Mouse (Mus musculus) spleen, embryonic (tissue): ENCODE data around the gene Thnsl2.

ENCODE experiments used
- CTCF ChIA-PET: fragments of 350-600 bp; sonication (Branson Sonifier 250); formaldehyde crosslinking; loops from one replicate; lab custom pipeline; 2022; lab: Charles Lee

Thnsl2 gene

DNA sequence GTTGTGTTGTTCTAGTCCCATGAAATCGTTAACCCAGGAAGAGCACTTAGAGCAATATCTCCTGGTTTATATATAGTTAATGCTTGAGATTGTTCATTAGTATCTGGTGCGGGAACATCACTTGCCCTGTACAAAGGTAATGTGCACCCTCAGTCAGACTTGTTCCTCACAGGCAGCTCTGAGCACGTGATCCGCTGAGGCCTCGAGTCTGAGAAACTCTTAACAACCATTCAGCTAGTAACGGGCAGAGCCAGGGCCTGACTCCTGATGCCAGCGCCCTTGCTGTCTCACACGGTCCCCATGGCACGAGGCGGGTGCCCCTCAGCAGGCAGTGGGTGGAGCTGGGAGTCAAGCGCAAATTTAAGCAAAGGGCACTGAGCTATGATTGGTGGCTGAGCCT, 10.7 kb downstream of the Thnsl2 start:
- CTCF ChIA-PET = no interaction called here

DNA sequence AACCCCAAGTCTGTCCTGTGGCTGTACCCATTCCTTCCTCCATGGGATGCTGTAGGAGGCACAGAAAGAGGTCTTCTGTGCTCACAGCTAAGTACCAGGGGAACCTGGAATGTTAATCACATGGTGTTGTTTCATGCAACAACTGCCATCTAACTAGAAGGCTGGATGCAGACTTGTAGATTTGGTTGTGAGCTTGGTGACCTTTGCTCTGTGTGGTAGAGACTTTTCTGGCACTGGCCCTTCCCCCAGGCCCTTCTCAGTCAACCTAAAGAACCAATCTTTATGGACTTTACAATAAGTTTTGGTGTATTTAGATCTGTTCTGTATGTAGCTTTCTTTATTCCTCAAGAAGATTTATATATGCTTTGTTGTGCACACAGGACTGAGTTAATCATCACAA, 13.2 kb downstream of the Thnsl2 start:
- CTCF ChIA-PET = no interaction called here

GRCm38 (mm10) chr6:71130269-71130668, 14.0 kb downstream of the Thnsl2 start:
- CTCF ChIA-PET = no interaction called here

DNA sequence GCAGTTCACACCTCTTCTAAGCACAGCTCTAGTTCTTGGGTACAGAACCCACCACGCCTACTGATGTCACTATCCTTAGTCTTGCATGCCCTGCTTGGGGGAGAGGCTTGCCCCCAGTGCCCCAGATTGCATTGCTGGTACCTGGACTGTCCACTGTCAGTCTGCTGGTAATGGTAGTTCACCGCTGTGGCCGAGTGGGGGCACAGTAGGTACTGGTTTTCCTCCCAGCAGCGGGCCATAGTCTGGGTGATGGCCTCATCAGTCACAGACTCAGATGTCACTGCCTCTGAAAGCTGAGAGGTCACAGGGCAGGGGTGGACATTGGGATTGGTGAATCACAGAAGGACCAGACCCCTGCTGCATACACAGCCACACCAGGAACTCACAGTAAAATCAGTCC, 15.2 kb downstream of the Thnsl2 start:
- CTCF ChIA-PET = no interaction called here

GRCm38 (mm10) chr6:71126290-71126689, 17.9 kb downstream of the Thnsl2 start:
- CTCF ChIA-PET = no interaction called here

DNA sequence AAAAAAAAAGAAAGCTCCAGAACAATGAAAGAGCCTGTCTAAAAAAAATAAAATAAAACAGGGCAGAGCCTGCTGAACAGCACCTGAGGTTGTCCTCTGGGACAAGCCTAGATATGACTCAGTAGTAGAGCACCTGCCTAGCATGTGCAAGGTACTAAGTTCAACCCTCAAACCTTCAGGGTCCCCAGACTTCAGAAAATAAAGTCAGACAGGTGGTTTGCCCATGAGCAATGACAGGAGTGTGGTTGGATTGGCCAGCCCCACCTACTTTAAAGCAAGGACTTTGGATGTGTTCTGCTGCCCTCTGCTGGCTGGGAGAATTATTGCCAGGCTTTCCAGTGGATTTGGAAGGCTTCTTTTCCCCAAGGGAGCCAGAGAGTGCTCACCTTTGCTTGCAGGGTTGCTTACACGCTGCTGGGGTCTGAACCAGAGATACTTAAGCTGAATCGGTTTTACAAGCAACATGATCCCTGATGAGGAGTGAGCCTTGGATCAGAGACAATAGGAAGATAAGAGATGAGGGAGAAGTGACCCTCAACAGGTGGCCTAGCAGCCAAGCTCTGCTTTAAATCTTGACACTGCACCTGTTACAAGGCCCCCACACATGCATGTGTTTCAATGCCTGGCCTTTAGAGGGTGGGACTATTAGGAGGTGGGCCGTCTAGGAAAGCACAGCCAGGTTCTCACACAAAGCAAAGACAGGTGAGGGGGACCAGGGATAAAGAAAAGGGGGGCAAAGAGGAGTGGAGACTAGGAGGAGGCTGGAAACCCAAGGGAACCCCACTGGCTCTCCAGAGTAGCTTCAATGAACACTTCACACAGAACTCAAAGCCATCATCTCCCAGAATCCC, 19.0 kb downstream of the Thnsl2 start:
- CTCF ChIA-PET = no interaction called here

DNA sequence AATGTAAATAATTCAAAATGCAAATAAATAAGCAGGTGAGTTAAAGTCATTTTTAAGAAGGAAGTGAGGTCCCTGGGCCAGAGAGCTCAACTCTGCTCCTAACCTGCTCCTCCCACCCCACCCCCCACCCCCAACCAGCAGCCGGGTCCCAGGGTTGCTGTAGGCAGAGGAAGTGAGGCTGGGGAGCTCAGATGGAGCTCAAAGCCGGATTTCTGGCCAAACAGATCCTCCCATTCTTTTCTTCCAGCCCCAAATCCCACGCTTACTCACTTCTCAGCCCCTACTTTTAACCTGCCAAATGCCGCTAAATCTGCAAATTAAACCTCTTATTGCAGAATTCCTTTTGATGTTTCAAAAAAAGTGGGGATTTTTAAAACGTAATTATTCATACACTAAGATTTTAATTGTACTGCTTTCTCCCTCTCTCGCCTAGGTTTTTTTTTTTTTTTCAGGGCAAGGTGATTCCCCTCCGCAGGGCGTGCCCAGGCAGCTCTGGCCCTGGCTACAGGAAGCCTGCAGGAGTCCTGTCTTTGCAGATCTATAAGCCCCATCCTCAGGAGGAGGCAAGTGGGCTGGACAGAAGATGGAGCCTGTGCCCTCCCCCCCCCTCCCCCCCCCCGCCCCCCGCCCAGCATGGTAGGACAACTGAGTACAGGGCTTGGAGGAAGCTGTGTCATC, 24.5 kb downstream of the Thnsl2 start:
- CTCF ChIA-PET = no interaction called here

DNA sequence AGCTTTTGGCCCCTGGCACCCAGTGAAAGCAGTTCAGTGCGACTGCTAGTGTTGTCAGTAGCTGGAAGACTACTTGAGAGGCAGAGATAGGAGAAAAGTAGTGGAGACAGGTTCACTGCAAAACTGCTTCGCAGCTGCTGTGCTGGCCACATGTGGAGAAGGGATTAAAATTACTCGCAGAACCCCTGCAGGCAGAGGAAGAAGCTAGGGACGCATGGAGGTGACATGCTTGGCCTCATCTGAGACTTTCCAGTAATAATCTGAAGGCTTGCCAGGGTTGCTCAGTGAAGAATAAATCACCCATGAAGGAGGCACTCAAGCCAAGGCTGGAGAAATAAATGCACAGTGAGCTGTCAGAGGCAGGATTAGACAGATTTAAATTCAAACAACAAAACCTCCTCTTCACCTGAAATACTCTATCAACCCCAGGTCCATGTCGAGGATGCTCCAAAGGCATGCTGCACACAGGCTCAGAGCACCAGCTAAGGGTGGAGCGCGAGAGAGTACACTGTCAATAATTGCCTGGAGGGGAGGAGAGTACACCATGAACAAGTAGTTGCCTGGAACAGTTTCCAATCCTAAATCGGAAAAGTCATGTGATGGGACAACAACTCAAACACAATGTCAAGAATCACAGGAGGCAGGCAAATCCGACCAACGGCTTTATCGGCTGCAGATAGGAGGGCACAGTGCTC, 32.7 kb downstream of the Thnsl2 start:
- CTCF ChIA-PET = no interaction called here

GRCm38 (mm10) chr6:71106170-71106945, 37.9 kb downstream of the Thnsl2 start:
- CTCF ChIA-PET = no interaction called here

- CTCF ChIA-PET = no interaction called here
Measured at GRCm38 (mm10) chr6:71096126-71096525, 48.1 kb downstream of the Thnsl2 start.

- CTCF ChIA-PET = no interaction called here
Measured at GRCm38 (mm10) chr6:71094693-71095092, 49.5 kb downstream of the Thnsl2 start.

GRCm38 (mm10) chr6:71093686-71094085, 50.6 kb downstream of the Thnsl2 start:
- CTCF ChIA-PET = no interaction called here

GRCm38 (mm10) chr6:71090475-71090874, 53.8 kb downstream of the Thnsl2 start:
- CTCF ChIA-PET = no interaction called here

DNA sequence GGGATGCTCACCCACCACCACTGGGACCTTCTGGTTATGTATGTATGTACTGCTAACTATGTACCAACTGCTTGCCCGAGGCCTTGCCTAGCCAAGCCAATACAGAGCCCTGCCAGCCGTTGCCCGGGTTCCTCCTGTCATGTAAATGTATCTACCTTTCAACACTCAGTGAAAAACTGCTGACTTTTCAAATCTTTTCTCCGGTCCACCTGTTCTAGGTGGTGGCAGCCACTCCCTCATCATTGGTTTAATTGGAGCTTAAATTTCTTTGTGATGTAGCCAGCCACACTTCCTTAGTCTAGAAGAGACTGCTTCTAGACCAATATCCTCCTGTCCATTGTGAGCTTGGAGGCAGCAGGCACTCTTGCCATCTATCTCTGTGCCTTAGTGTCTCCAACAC, 54.5 kb downstream of the Thnsl2 start:
- CTCF ChIA-PET = no interaction called here

GRCm38 (mm10) chr6:71088992-71089391, 55.2 kb downstream of the Thnsl2 start:
- CTCF ChIA-PET = no interaction called here

- CTCF ChIA-PET = interaction anchor here (0.9 kb wide), 1 partner anchor 716 kb away, joined by 6 read pairs; no protein-coding TSS in a partner anchor
Measured at GRCm38 (mm10) chr6:71083441-71083840, 60.8 kb downstream of the Thnsl2 start.

DNA sequence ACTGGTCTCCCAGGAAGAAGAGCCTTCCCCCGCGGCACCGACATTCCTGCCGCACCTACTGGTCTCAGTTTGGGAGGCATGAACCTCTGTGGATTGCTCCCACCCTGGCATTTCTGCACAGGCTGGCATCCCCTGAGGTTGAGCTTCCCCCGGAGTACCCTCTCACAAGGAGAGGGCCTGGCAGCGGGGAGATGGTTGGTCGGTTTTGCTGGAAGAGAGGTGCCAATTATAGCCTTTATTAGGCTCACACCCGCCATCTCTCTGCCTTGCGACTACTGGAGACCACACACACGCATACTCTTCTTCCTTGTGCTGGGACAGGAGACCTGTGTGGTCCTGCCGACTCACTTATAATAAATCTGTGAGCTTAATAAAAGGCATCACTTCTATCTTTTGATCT, 62.2 kb downstream of the Thnsl2 start:
- CTCF ChIA-PET = no interaction called here

DNA sequence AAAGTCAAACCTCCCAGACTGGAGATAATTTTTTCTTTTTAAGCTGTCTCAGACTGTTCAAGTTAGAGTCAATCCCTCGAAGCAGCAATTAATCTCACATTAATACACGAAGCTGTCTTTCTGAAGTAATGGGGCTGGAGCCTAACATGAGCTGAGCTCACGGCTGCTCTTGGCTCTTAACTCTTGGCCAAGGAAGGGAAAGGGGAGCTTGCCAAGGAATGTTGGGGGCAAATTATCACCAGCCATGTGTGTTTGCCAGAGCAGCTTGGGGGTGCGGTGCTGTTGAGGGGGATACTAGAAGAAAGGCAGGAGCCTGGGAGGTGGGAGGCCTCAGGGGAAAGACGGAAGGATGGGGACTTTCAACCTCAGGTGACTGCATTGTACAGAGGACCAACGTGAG, 63.0 kb downstream of the Thnsl2 start:
- CTCF ChIA-PET = no interaction called here
